Mouse (Mus musculus) kidney, adult 2 months (tissue): Measurements from ENCODE around the gene Ptpn3. TPM values are rescaled to one million over a fixed set of nuclear protein-coding genes. Genes with fewer than 3 reads are reported as not detected.
A peak's percentile ranks its signal among the peaks of the same experiment; 100 is the strongest.

ENCODE experiments used
- DNase-seq: peaks from one replicate; pipeline ENCODE4 v3.0.0; 2021
- H3K27ac ChIP-seq: fragments of 200-500 bp; 2 replicates; pipeline ENCODE4 v1.5.1; 2012; ENCODE audit warnings: low read depth, low read length, control low read depth, inconsistent platforms; ENCODE audit not compliant: insufficient read depth
- H3K27me3 ChIP-seq: fragments of 200-500 bp; replicated peaks from 2 replicates; pipeline ENCODE4 v1.6.1; 2012; ENCODE audit warnings: mild to moderate bottlenecking, moderate library complexity, low read length, inconsistent platforms; ENCODE audit not compliant: control insufficient read depth, insufficient read depth
- H3K36me3 ChIP-seq: fragments of 200-500 bp; 2 replicates; pipeline ENCODE4 v1.6.1; 2012; ENCODE audit warnings: mild to moderate bottlenecking, moderate library complexity, low read length, inconsistent platforms; ENCODE audit not compliant: control insufficient read depth, insufficient read depth
- H3K4me1 ChIP-seq: fragments of 200-500 bp; 2 replicates; pipeline ENCODE4 v1.6.1; 2011; ENCODE audit warnings: low read length; ENCODE audit not compliant: control insufficient read depth, insufficient read depth
- H3K4me3 ChIP-seq: fragments of 200-500 bp; 2 replicates; pipeline ENCODE4 v1.5.1; 2011; ENCODE audit warnings: mild to moderate bottlenecking, low read depth, low read length, control low read depth; ENCODE audit not compliant: insufficient read depth
- CTCF ChIP-seq: fragments of 200-500 bp; conservative IDR thresholded peaks from 2 replicates; pipeline ENCODE4 v1.5.1; 2011; ENCODE audit warnings: low read depth, mild to moderate bottlenecking, control low read depth, low read length, moderate library complexity, mixed read lengths; ENCODE audit not compliant: insufficient read depth, insufficient read length
- POLR2A ChIP-seq: fragments of 200-500 bp; IDR thresholded peaks from one replicate; pipeline ENCODE4 v1.6.1; 2011; ENCODE audit warnings: low read depth, low read length, control low read depth
- WGBS: fragments of 180-500 bp; shearing (Covaris S2); methylation state at CpG from one replicate; pipeline ENCODE4 v1.1.7; 2018; 5-methylcytosine and 5-hydroxymethylcytosine counted together
- polyA plus RNA-seq: library from polyadenylated mRNA; depleted of rRNA; stranded (reverse); fragments of >200 nt; gene quantifications from 2 replicates; pipeline ENCODE4 v1.2.3, GENCODE M21; 2012

The Ptpn3 gene
- polyA plus RNA-seq, 1 experiment, result 17.7 TPM

DNA sequence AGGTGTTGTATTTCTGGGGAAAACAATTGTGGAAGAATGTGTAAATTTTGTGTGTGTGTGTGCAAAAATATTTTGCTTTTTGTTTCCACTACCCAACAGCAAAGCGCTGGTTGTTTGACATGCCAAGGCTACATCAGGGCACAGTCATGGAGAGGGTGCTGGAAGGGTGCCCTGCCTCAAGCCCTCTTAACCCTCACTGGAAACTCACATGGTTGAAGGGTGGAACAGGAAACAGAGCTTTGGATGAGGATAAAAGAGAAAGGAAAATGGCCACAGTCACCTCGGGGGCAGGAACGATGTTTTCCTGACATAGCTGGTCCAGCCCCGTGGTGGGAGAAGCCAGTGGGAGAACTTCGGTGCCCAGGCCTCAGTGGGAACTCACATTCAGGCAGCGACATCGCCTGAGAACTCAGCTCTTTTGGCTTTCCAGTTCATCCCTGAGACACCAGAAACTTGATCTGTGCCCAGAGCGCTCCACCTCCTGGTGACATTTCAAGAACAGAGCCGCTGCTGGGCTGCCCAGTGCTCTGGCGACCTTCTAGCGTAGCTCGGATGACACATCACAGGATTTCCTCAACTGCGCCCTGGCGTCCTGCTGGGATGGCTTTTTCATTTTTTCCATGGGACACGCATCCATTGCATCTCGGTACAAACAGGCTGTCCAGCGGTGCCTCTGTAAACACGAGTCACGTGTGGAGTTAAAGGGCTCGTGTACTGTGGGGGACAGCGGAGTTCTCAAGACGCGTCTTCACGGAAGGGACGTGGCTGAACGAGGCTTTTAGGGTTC is 6.8 kb upstream of the Ptpn3 start:
- Histone ChIP-seq H3K27me3 (no peaks in the 10 kb centered on the region), H3K27ac (peak overlapping the region; percentile 58), H3K4me3 (peak overlapping the region; percentile 36; the same call in 1 of the 2 replicates), H3K4me1 (0 out of 2 replicates have a peak, but pooled peaks cover 4% of the 10 kb centered on the region), H3K36me3 (no peaks in the 10 kb centered on the region)
- peak; percentile 34 for TF ChIP-seq CTCF
- no peak for TF ChIP-seq POLR2A
- WGBS, result 18% methylated on average over 26 of the region's 26 CpGs
- peak; percentile 64 for DNase-seq

DNA sequence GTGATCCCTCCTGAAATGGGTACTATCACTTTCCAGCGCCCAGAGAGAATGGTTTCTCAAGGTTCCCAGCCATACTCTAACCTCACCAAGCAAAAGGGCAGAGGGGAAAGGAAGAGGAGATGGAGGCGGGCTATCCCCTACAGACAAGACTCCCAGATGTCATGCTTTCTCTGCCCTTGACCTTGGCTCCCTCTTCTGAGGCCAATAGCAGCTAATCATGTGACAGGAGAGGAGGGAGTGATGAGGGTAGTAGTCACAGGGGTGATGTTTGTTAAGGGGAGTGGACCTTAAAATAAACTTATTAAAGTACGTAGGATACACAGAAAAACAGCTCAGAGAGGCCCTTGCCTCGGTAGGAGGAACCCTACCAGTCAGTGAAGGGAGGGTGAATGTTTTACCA is 6.1 kb upstream of the Ptpn3 start:
- 0 out of 2 replicates have a peak, but pooled peaks cover 4% of the 10 kb centered on the region for H3K4me1 ChIP-seq
- TF ChIP-seq CTCF, result no peak
- 62% methylated on average over 4 of the region's 4 CpGs for WGBS
- no peaks in the 10 kb centered on the region for H3K36me3 ChIP-seq
- H3K4me3 ChIP-seq, result no peak overlapping the region
- H3K27ac ChIP-seq, result no peak overlapping the region
- DNase-seq, result no peak
- H3K27me3 ChIP-seq, result no peaks in the 10 kb centered on the region

DNA sequence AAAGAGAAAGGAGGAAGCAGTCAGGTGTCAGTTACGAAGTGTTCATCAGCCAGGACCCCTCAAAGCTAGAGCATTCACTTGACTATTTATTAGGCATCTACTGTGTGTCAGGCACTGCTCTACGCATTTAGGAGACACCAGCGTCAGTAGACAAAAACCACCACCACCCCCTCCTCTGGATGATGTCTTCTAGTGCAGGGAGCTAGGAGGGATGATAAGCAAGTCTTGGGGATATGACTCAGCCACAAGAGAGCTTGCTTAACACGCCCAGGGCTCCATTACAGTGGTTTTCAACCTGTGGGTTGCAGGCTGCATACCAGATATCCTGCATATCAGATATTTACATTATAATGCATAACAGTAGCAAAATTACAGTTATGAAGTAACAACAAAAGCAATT is 4.6 kb upstream of the Ptpn3 start:
- H3K4me3 ChIP-seq, result no peak overlapping the region
- no peaks in the 10 kb centered on the region for H3K27me3 ChIP-seq
- no peak for DNase-seq
- TF ChIP-seq POLR2A, result no peak
- no peak for TF ChIP-seq CTCF
- no peak overlapping the region for H3K27ac ChIP-seq
- no peaks in the 10 kb centered on the region for H3K36me3 ChIP-seq
- 0 out of 2 replicates have a peak, but pooled peaks cover 4% of the 10 kb centered on the region for H3K4me1 ChIP-seq
- WGBS, result 91% methylated on average over 4 of the region's 4 CpGs

DNA sequence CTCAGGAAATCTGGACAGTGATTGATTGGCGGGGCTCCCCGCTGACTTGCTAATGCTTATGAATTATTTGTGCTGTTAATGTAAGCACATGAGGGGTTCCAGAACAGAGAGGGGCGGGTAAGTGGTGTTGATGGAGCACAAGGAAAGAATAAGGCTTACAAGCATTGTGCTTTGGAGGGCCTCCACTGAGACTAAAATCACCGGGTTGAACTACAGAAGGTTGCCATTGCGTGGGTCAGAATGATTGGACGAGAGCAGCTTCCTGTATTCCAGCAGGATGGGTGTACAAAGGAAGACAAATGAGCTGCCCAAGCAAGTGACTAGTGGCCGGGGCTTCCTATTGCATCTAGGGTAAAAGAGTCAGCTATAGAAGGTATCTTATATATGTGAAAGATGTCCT is 4.0 kb upstream of the Ptpn3 start:
- WGBS, result 82% methylated on average over 7 of the region's 7 CpGs
- H3K27ac ChIP-seq, result no peak overlapping the region
- H3K36me3 ChIP-seq, result no peaks in the 10 kb centered on the region

DNA sequence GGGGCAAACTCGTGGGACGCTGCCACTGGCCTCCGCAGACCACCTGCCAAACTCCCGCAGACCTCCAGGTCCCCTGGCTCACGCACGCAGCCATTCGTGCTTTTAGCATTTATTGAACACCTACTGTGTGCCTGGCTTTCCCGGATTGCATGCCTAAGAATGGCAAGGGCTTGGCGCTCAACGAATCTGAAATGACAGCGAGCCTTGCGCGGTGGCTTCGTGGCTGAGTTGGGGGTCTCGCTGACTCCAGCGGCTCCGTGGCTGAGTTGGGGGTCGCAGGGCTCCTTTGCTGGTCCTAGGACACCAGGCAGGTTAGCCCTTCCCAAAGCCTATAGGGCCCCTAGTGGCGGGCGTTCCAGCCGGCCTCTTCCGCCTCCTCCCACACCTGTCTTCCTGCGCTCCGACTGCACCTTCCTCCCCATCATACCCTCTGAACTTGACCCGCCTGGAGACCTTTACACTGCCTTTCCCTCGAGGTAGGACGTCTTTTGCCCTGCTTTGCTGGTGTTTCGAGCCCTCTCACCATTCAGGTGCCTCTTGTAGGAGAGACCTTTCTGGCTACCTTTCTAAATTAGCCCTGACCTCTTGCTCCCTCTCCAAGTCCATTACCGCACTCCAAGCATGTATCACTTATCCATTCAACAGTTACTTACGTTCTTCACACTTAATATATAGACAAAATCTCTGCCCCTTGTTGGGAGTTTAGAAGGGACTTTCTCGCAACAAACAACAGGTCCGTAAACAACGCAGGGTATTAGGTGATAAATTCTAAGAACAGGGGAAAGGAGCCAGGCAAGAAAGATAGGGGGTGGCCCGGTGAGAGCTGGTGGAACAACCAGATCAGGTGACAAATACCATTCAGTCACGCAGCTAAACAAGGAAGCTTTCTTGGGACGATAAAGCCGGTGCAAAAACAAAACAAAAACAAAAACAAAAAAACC is 898 bp downstream of the Ptpn3 start:
- DNase-seq, result peak; percentile 79
- H3K4me1 ChIP-seq, result peaks cover 19% of the 10 kb centered on the region
- H3K4me3 ChIP-seq, result peak overlapping the region; percentile 96
- peak overlapping the region; percentile 93 for H3K27ac ChIP-seq
- WGBS, result under 1% methylated on average over 37 of the region's 37 CpGs
- no peaks in the 10 kb centered on the region for H3K36me3 ChIP-seq
- H3K27me3 ChIP-seq, result no peaks in the 10 kb centered on the region
- TF ChIP-seq CTCF, result peak; percentile 29; the same call in 1 of the 2 replicates
- TF ChIP-seq POLR2A, result no peak

More for the DNA sequence above, 4.0 kb upstream of the Ptpn3 start:
- H3K4me3 ChIP-seq, result no peak overlapping the region
- TF ChIP-seq CTCF (no peak), POLR2A (no peak)
- no peaks in the 10 kb centered on the region for H3K27me3 ChIP-seq
- no peak for DNase-seq
- peaks cover 4% of the 10 kb centered on the region; the same call in 1 of the 2 replicates for H3K4me1 ChIP-seq

DNA sequence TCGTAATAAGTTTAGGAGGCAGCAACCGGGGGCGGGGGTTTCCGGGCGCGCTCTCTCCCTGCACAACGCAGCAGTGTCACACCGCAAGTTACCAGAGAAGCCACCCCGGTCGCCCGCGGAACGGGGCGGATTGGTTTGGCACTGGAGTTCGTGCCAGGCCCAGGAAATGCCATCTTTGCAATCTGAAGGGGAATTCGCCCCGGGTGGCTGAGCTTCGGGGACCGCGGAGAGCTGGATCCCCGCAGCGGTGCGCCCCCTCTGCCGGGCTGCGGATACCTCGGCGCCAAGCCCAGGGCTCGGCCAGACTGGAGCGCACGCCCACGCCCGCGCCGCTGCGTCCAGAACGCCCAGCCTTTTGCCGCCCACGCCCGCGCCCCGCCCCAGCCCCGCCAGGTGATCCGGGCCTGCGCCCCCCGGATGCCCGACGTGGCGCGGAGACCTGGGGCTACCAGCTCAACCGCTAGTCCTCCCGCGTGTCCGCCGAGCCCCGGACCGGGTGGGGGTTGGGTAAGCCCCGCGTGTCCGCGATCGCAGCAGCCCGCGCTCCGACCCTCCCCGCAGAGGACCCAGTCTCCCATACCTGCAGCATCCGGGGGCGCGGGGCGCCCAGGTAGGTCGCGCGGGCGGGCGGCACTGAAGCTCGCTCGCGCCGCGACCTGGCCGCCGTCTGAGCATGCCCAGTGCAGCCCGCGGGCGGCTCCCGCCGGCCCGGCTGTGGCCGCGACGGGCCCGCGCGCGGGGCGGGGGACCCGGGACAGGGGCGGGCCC is 1.8 kb downstream of the Ptpn3 start:
- DNase-seq, result peak; percentile 79
- Histone ChIP-seq H3K4me1 (peaks cover 28% of the 10 kb centered on the region), H3K27ac (peak overlapping the region; percentile 93), H3K36me3 (no peaks in the 10 kb centered on the region), H3K4me3 (peak overlapping the region; percentile 96), H3K27me3 (no peaks in the 10 kb centered on the region)
- TF ChIP-seq POLR2A (no peak), CTCF (no peak)
- under 1% methylated on average over 97 of the region's 97 CpGs for whole genome bisulfite sequencing
